Mouse (Mus musculus) midbrain, embryonic 14.5 days (tissue): ENCODE results near the gene Wdr60. TPM values are rescaled to one million over a fixed set of nuclear protein-coding genes. Genes with fewer than 3 reads are reported as not detected.
"Not testable (repeated sequence)": the region's sequence is repeated elsewhere in the genome, so short reads cannot be mapped to it uniquely, and the experiment has no call there.

Source experiments
- ATAC-seq: fragments of 200-750 bp; cut with Nextera tagmentation; 2 replicates; pipeline ENCODE4 v1.8.0; 2017; ENCODE audit warnings: moderate number of reproducible peaks, moderate library complexity; ENCODE audit not compliant: low FRiP score, low TSS enrichment
- DNase-seq: peaks from one replicate; pipeline ENCODE4 v3.0.0-alpha.2; 2015
- H3K27ac ChIP-seq: fragments of 300-500 bp; sonication (generic); replicated peaks from 2 replicates; pipeline ENCODE4 v1.5.1; 2014; ENCODE audit warnings: mild to moderate bottlenecking, low read depth, low read length, moderate library complexity
- H3K27me3 ChIP-seq: fragments of 300-500 bp; sonication (generic); 2 replicates; pipeline ENCODE4 v1.6.1; 2014; ENCODE audit warnings: low read length, control low read depth, mixed read lengths; ENCODE audit not compliant: control insufficient read depth, insufficient read depth
- H3K36me3 ChIP-seq: fragments of 300-500 bp; sonication (generic); 2 replicates; pipeline ENCODE4 v1.6.1; 2014; ENCODE audit warnings: low read length, control low read depth; ENCODE audit not compliant: control insufficient read depth, insufficient read depth
- H3K4me1 ChIP-seq: fragments of 300-500 bp; sonication (generic); 2 replicates; pipeline ENCODE4 v1.6.1; 2014; ENCODE audit warnings: mild to moderate bottlenecking, antibody characterized with exemption, low read length, control low read depth; ENCODE audit not compliant: control insufficient read depth, insufficient read depth
- H3K4me2 ChIP-seq: fragments of 300-500 bp; sonication (generic); 2 replicates; pipeline ENCODE4 v1.6.1; 2014; ENCODE audit warnings: mild to moderate bottlenecking, low read length, moderate library complexity
- H3K4me3 ChIP-seq: fragments of 300-500 bp; sonication (generic); replicated peaks from 2 replicates; pipeline ENCODE4 v1.5.1; 2014; ENCODE audit warnings: low read depth, low read length
- H3K9ac ChIP-seq: fragments of 300-500 bp; sonication (generic); replicated peaks from 2 replicates; pipeline ENCODE4 v1.6.1; 2014; ENCODE audit warnings: mild to moderate bottlenecking, low read length, moderate library complexity
- H3K9me3 ChIP-seq: fragments of 300-500 bp; sonication (generic); 2 replicates; pipeline ENCODE4 v1.6.1; 2016; ENCODE audit warnings: low read length, control low read depth, mixed read lengths; ENCODE audit not compliant: control insufficient read depth
- WGBS: fragments of 180-500 bp; shearing (Covaris S2); extraction: QIAGEN DNeasy Blood & Tissue Kit; methylation state at CpG from one replicate; pipeline ENCODE4 v1.1.7; 2014; 5-methylcytosine and 5-hydroxymethylcytosine counted together
- polyA plus RNA-seq: library from polyadenylated mRNA; unstranded; fragments of >200 nt; fragmentation: Nextera tagmentation; extraction: Ambion mirVana; gene quantifications from 2 replicates; pipeline ENCODE4 v1.2.1, GENCODE M21; 2014

The Wdr60 gene
- polyA plus RNA-seq, 1 experiment from 2014 or later = 17.9 TPM

- H3K36me3 ChIP-seq, H3K4me1 ChIP-seq, ATAC-seq, H3K4me3 ChIP-seq, H3K9me3 ChIP-seq, H3K4me2 ChIP-seq, H3K27ac ChIP-seq, DNase-seq, H3K27me3 ChIP-seq, H3K9ac ChIP-seq: not testable (repeated sequence)
- 80% methylated on average over 2 of the region's 2 CpGs for WGBS
Measured at GRCm38 (mm10) chr12:116275086-116275485, 12.3 kb upstream of the Wdr60 start, which contains the start of gene Gm11027. Gene Gm11027 (plus strand): TSS chr12:116275386.

- 79% methylated on average over 1 of the region's 1 CpGs for WGBS
- ATAC-seq = no peak
- Histone ChIP-seq H3K4me3 (no peak overlapping the region), H3K4me1 (no peaks in the 10 kb centered on the region), H3K4me2 (no peak overlapping the region), H3K27ac (no peak overlapping the region), H3K36me3 (no peaks in the 10 kb centered on the region), H3K9me3 (no peaks in the 10 kb centered on the region), H3K9ac (no peak overlapping the region), H3K27me3 (no peaks in the 10 kb centered on the region)
- DNase-seq = no peak
Measured at GRCm38 (mm10) chr12:116273733-116274132, 10.9 kb upstream of the Wdr60 start.

- H3K9me3 ChIP-seq = no peaks in the 10 kb centered on the region
- H3K27ac ChIP-seq = no peak overlapping the region
- ATAC-seq (no peak), DNase-seq (no peak)
- H3K36me3 ChIP-seq = no peaks in the 10 kb centered on the region
- 95% methylated on average over 2 of the region's 2 CpGs for WGBS
- H3K4me2 ChIP-seq = no peak overlapping the region
- no peak overlapping the region for H3K4me3 ChIP-seq
- no peak overlapping the region for H3K9ac ChIP-seq
- no peaks in the 10 kb centered on the region for H3K4me1 ChIP-seq
- no peaks in the 10 kb centered on the region for H3K27me3 ChIP-seq
Measured at GRCm38 (mm10) chr12:116271071-116271470, 8.2 kb upstream of the Wdr60 start.

GRCm38 (mm10) chr12:116270538-116270937, 7.7 kb upstream of the Wdr60 start:
- DNase-seq (no peak), ATAC-seq (no peak)
- Histone ChIP-seq H3K4me2 (no peak overlapping the region), H3K9me3 (no peaks in the 10 kb centered on the region), H3K27me3 (no peaks in the 10 kb centered on the region), H3K4me3 (no peak overlapping the region), H3K4me1 (no peaks in the 10 kb centered on the region), H3K27ac (no peak overlapping the region), H3K36me3 (no peaks in the 10 kb centered on the region), H3K9ac (no peak overlapping the region)
- WGBS = 83% methylated on average over 1 of the region's 1 CpGs

- no peak overlapping the region for H3K4me2 ChIP-seq
- ATAC-seq = no peak
Measured at GRCm38 (mm10) chr12:116269450-116269849, 6.6 kb upstream of the Wdr60 start.

GRCm38 (mm10) chr12:116265275-116265674, 2.5 kb upstream of the Wdr60 start:
- Histone ChIP-seq H3K27ac (no peak overlapping the region), H3K9ac (no peak overlapping the region), H3K9me3 (no peaks in the 10 kb centered on the region), H3K27me3 (no peaks in the 10 kb centered on the region), H3K4me2 (no peak overlapping the region), H3K4me1 (peaks cover 9% of the 10 kb centered on the region; the same call in 1 of the 2 replicates), H3K4me3 (no peak overlapping the region), H3K36me3 (no peaks in the 10 kb centered on the region)
- ATAC-seq (no peak), DNase-seq (no peak)
- 87% methylated on average over 2 of the region's 2 CpGs for WGBS

More at GRCm38 (mm10) chr12:116269450-116269849, 6.6 kb upstream of the Wdr60 start:
- DNase-seq = no peak
- no peaks in the 10 kb centered on the region for H3K27me3 ChIP-seq
- no peak overlapping the region for H3K4me3 ChIP-seq
- no peaks in the 10 kb centered on the region for H3K36me3 ChIP-seq
- no peaks in the 10 kb centered on the region for H3K4me1 ChIP-seq
- WGBS = 91% methylated on average over 5 of the region's 5 CpGs
- no peaks in the 10 kb centered on the region for H3K9me3 ChIP-seq
- no peak overlapping the region for H3K9ac ChIP-seq
- H3K27ac ChIP-seq = no peak overlapping the region

GRCm38 (mm10) chr12:116264756-116265155, 1.9 kb upstream of the Wdr60 start:
- Histone ChIP-seq H3K36me3 (no peaks in the 10 kb centered on the region), H3K4me1 (peaks cover 9% of the 10 kb centered on the region; the same call in 1 of the 2 replicates)
- no peak for ATAC-seq

GRCm38 (mm10) chr12:116258321-116258720, 4.5 kb downstream of the Wdr60 start:
- Histone ChIP-seq H3K4me3 (no peak overlapping the region), H3K27me3 (no peaks in the 10 kb centered on the region), H3K9ac (no peak overlapping the region), H3K4me1 (peaks cover 7% of the 10 kb centered on the region; the same call in 1 of the 2 replicates), H3K36me3 (peaks cover 11% of the 10 kb centered on the region), H3K9me3 (no peaks in the 10 kb centered on the region), H3K27ac (no peak overlapping the region), H3K4me2 (no peak overlapping the region)
- 79% methylated on average over 2 of the region's 2 CpGs for WGBS
- ATAC-seq (no peak), DNase-seq (no peak)

More at GRCm38 (mm10) chr12:116264756-116265155, 1.9 kb upstream of the Wdr60 start:
- H3K9me3 ChIP-seq = no peaks in the 10 kb centered on the region
- H3K4me2 ChIP-seq = no peak overlapping the region
- WGBS = 98% methylated on average over 2 of the region's 2 CpGs
- no peak overlapping the region for H3K9ac ChIP-seq
- H3K4me3 ChIP-seq = no peak overlapping the region
- no peak for DNase-seq
- no peaks in the 10 kb centered on the region for H3K27me3 ChIP-seq
- H3K27ac ChIP-seq = no peak overlapping the region

GRCm38 (mm10) chr12:116255636-116256035, 7.2 kb downstream of the Wdr60 start:
- 93% methylated on average over 11 of the region's 11 CpGs for WGBS
- DNase-seq (no peak), ATAC-seq (no peak)
- H3K9ac ChIP-seq = no peak overlapping the region
- H3K9me3 ChIP-seq = no peaks in the 10 kb centered on the region
- no peak overlapping the region for H3K4me2 ChIP-seq
- no peak overlapping the region for H3K4me3 ChIP-seq
- H3K4me1 ChIP-seq = no peaks in the 10 kb centered on the region
- peaks cover 19% of the 10 kb centered on the region for H3K36me3 ChIP-seq
- no peak overlapping the region for H3K27ac ChIP-seq
- H3K27me3 ChIP-seq = no peaks in the 10 kb centered on the region
